Mouse (Mus musculus) thymus, postnatal 0 days (tissue): ENCODE results near the gene Adgrb3. TPM values are rescaled to one million over a fixed set of nuclear protein-coding genes. Genes with fewer than 3 reads are reported as not detected.
"Not testable (repeated sequence)": the region's sequence is repeated elsewhere in the genome, so short reads cannot be mapped to it uniquely, and the experiment has no call there.

Experiments
- DNase-seq: peaks from one replicate; pipeline ENCODE4 v3.0.0-alpha.2; 2015; ENCODE audit warnings: low spot score
- polyA plus RNA-seq: library from polyadenylated mRNA; unstranded; fragments of >200 nt; fragmentation: Nextera tagmentation; extraction: Ambion mirVana; gene quantifications from 2 replicates; pipeline ENCODE4 v1.2.1, GENCODE M21; 2015

Adgrb3 gene
- polyA plus RNA-seq, 1 experiment from 2014 or later = 0.10 TPM

- not testable (repeated sequence) for DNase-seq
These were observed 811.7 kb downstream of the Adgrb3 start for GRCm38 (mm10) chr1:25017851-25018250.
